Mouse (Mus musculus): Measurements from ENCODE around the gene Clrn3.
"Not testable (repeated sequence)": the region's sequence is repeated elsewhere in the genome, so short reads cannot be mapped to it uniquely, and the experiment has no call there.

Gene Clrn3

GRCm38 (mm10) chr7:135528515-135528914 is at the start of gene Clrn3:
TSS of gene Clrn3 (minus strand) at chr7:135528654.
- DNase-seq (ENCODE audit: low read depth) = no peak

DNA sequence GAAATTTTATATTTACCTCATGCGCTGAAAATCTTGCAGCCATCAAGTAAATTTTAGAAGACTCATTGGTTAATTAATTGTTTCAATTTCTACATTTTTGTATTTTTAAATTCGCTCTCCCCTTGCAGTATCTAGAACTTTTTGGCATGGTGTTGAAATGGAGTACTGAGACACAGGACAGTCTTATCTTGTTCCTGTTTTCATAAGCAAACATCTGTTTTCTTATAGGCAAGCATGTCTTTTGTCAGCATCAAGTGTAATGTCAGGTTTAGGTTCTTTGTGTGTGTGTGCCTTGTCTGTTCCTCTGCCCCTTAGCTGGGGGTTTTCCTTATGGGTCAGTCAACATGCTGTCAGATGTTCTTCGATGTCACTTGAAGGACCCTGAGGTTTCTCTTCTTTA is 47.9 kb upstream of the Clrn3 start:
- no peak for DNase-seq (ENCODE audit: low read depth)

DNA sequence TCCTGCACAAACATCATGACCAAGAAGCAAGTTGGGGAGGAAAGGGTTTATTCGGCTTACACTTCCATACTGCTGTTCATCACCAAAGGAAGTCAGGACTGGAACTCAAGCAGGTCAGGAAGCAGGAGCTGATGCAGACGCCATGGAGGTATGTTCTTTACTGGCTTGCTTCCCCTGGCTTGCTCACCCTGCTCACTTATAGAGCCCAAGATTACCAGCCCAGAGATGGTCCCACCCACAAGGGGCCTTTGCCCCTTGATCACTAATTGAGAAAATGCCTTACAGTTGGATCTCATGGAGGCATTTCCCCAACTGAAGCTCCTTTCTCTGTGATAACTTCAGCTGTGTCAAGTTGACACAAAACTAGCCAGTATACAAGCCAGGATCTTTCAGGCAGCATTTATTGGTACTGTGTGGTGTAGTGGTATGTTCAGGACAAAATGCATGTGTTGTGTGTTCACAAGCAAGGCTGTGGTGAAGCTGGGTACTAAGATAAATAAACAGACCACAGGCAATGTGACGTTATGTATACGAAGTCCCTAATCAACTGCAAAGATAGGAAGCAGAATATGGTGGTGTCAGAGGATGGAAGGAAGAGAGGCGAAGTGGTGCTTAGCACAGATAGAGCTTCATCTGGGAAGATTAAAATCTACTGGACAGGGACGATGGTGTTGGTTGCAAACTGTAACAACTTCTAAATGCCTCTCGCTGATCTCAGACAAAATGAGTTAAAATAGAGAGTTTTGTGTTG is 47.0 kb upstream of the Clrn3 start:
- not testable (repeated sequence) for DNase-seq (ENCODE audit: low read depth)

- peak; percentile 9 for DNase-seq (ENCODE audit: low read depth)
Observed at GRCm38 (mm10) chr7:135571951-135572559, 43.6 kb upstream of the Clrn3 start.

DNA sequence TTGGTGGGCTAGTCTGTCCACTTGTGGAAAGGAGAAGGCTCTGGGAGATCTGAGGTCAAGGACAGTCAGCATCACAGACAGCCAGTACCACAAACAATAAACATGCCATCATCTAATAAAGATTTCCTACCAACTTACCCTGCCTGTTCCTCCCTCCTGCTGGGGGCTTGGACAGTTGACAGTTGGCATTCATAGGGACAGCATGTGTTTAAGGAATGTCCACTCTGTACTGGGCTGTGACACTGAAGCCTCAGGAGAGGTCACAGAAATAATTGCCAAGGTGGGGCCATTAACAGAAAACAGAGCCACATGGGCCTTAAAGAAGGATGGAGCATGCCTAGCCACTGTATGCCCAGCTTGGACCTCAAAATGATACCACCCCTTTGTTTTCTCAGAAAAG is 42.9 kb upstream of the Clrn3 start:
- no peak for DNase-seq (ENCODE audit: low read depth)

DNA sequence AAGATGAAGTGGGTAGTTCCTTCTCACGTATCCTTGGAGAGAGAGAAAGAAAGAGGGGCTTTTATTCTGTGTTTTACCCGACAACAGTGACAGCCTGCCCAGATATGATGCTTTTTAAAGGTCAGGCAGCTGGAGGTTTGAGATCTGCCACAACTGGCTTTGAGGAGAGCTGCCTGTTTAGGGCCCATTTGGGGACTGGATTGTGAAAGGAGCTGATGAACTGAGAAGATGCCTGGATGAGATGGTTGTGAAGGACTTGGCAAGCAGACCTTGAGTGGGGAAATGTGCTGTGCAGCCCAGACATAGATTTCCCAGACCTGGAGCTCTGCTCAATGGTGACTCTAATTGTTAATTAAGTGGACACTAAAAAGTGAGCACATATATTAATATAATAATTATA is 40.1 kb upstream of the Clrn3 start:
- DNase-seq (ENCODE audit: low read depth) = no peak

DNA sequence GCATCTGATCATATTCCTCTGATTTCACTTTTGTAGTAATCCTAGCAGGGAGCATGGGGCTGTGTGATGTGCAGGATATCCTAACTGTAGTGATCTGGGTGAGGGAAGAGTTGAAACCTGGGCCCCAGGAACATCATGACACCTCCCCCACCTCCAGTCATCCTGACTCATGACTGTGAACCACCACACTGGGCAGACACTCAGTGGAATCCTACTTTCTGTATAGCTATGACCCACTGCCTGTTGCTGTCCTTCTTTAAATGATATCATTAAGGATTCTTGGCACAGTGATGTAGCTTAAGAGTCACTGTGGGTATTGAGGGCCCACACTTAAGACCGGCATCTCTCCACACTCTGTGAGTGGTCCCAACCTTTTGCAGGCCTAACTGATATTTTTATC is 39.1 kb upstream of the Clrn3 start:
- DNase-seq (ENCODE audit: low read depth) = peak; percentile 36

DNA sequence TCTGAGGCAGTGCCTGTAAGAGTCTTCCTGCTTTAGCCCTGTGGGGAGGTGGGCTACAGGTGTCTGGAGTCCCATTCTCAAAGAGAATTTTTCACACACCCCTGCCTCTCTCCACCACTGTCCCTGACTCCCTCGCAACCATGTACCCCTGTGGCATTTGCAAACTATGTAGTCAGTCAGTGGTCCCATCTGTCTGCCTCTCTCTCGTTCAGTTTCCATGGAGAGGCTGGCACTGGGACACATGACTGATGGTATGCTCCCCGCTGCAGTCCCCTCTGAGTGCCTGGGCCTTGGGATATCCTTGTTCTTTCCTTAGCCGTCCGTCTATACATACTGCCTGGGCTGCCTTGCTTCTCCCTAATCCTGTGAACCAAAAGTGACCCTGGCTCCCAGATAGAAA is 37.6 kb upstream of the Clrn3 start:
- DNase-seq (ENCODE audit: low read depth) = no peak

- no peak for DNase-seq (ENCODE audit: low read depth)
Observed at GRCm38 (mm10) chr7:135564022-135564421, 35.6 kb upstream of the Clrn3 start.

DNA sequence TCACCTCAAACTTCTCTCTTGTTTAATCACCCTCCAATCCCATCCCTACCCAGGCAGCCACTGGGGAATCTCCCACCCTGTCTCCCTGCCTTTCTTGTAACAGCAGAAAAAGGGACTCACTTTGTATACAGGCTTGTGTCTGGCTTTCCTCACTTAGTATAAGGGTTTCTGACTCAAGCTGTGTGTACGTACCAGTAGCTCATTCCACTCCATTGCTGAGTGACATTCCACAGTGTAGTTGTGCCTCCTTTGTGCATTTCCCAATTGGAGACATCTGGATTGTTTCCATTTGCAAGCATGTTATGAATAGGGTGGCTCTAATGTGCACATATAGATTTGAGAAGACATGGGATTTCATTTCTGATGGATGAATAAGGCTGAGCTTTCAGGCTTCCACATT is 31.8 kb upstream of the Clrn3 start:
- no peak for DNase-seq (ENCODE audit: low read depth)

GRCm38 (mm10) chr7:135556663-135557402 is 28.4 kb upstream of the Clrn3 start:
- DNase-seq (ENCODE audit: low read depth) = no peak

DNA sequence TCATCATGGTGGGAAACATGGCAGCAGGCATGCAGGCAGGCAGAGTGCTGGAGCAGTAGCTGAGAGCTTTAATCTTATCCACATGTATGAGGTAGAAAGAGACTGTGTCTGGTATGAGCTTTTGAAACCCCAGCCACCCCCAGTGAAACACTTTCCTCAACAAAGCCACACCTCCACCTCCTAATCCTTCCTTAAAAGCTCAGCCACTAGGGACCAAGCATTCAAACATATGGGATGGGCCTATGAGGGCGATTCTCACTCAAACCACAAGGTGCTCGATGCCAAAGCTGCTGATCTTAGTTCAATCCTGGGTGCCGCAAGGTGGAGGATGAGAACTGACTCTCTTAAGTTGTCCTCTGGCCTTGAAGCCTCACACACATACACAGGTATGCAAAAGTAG is 25.1 kb upstream of the Clrn3 start:
- DNase-seq (ENCODE audit: low read depth) = no peak

- DNase-seq (ENCODE audit: low read depth) = peak; percentile 66
Observed at GRCm38 (mm10) chr7:135551547-135551946, 23.1 kb upstream of the Clrn3 start.

DNA sequence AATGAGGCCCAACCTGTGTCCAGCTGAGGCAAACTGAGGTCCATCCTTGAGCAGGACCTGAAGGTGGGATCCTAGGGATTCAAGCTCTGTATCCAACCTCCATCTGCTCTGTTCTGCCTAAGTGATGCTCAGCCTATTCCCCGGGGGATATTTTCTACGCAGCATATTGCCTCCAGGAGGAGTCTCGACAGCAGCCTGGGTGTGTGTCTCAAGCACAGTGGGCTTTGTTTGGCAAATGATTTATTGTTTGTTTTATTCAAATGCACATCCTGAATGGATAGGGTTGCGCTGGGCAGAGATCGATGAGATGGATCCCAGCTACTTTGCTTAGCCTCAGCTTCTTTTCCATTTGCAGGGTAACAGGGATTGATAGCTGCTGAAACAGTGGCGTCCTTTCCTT is 20.0 kb upstream of the Clrn3 start:
- DNase-seq (ENCODE audit: low read depth) = no peak

DNA sequence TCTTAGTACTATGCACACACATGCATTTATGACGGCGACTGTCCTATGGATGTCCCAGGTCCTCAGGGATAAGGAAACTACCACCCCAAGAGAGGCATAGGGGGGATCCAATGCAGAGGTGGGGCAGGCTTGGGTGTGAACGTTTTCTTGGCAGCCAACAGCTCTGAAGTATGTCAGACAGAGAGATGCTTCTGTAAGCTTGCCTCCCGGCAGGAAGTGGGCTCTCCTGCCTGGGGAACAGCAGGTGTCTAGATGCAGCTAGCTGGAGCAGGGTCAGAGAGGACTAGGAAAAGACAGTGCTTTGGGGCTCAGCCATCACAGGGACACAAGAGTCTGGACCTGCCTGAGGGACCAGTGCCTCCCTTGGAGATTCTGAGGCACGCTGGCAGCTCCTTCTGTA is 18.1 kb upstream of the Clrn3 start:
- DNase-seq (ENCODE audit: low read depth) = no peak

DNA sequence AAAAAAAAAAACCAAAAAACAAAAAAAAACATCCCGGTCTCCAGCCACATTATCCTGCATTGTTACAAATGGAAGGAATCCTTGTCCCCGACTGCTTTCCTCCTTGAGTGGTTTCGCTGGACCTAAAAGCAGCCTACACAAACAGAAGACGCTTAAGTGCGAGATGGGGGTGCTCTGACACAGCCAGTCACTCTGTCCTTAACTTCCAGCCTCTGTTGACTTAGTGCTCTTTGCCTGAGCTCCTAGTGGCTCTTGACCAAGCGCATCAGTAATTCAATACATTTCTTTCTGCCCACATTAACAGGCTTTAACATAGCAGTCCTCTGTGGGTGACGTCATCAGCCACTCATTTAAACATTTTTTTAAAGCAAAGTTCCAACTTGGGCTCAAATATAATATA is 17.5 kb upstream of the Clrn3 start:
- DNase-seq (ENCODE audit: low read depth) = peak; percentile 5

DNA sequence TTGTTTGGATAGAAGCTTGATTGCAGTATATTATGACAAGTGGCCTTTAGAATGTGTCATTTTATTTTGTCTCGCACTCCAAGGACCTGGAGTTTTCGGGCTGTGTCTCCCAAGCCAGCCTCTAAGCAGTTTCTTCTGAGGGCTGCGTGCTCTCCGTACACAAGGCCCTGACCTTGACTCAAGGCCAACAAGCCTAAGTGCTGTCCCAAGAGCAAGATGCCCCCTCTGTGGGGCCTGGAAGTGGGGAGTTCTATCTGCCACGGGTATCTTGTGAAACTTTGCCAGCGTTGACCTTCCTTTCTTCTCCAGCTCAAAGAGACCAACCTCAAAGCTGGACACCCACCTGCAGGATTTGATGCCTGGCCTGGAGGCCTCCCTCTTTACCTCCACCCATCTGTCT is 15.9 kb upstream of the Clrn3 start:
- DNase-seq (ENCODE audit: low read depth) = no peak

GRCm38 (mm10) chr7:135543033-135543432 is 14.6 kb upstream of the Clrn3 start:
- no peak for DNase-seq (ENCODE audit: low read depth)

- no peak for DNase-seq (ENCODE audit: low read depth)
Observed at GRCm38 (mm10) chr7:135542235-135542634, 13.8 kb upstream of the Clrn3 start.

- DNase-seq (ENCODE audit: low read depth) = no peak
Observed at GRCm38 (mm10) chr7:135539429-135539828, 11.0 kb upstream of the Clrn3 start.

DNA sequence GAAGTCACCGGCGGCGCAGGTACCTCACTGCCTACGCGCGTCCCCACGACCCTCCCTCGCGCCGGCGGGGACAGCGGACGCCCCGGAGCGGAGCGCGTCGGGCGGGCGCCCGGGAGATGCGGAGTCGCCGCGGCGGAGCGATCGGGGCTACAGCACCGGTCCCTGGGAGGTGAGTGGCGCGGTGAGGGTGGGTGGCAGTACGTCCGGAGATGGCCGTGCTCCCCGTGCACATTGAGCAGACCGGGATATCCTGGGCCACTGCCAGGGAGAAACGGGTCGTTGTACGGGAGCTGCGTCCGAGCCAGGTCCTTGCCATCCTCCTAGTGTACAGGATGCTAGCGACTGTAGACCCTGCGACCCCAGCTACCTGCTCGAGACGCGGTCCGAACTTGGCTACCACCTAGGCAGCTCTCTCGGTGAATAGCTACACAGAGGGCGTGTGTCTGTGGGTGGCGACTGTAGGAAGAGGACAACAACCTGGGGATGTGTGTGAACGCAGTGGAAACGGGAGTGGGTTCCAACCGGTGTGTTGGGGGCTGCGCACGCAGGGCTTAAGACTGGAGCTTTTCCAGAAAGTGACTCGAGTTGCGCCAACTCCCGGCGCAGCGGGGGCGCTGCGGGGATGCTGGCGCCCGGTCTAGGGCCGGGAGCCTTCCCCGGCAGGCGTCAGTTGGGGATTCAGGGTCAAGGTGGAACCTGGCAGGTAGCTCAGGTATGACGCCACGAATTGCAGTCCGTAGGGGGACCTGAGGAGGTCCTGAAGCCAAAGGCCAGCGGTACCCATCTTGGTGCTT is 9.7 kb upstream of the Clrn3 start:
- DNase-seq (ENCODE audit: low read depth) = no peak

GRCm38 (mm10) chr7:135537341-135537901 is 9.0 kb upstream of the Clrn3 start, which contains the start of gene Ptpre:
TSS of gene Ptpre (plus strand) at chr7:135537481.
- DNase-seq (ENCODE audit: low read depth) = peak; percentile 30
